Mouse (Mus musculus) erythroblast, embryonic 14.5 days (primary cell): ENCODE data around the gene Fhl3.

Experiments
- GATA1 ChIP-seq: IDR thresholded peaks from 2 replicates; pipeline ENCODE4 v1.6.1; 2012; ENCODE audit warnings: low read length, inconsistent platforms, mixed read lengths
- TAL1 ChIP-seq: IDR thresholded peaks from 3 replicates; pipeline ENCODE4 v1.6.1; 2012; ENCODE audit warnings: low read length, inconsistent platforms, mixed read lengths

- TF ChIP-seq GATA1: no peak
- no peak for TF ChIP-seq TAL1
Observed at GRCm38 (mm10) chr4:124656854-124657650, 43.4 kb upstream of the Fhl3 start.
